Mouse (Mus musculus): ENCODE data around the gene Etv6.

DNA sequence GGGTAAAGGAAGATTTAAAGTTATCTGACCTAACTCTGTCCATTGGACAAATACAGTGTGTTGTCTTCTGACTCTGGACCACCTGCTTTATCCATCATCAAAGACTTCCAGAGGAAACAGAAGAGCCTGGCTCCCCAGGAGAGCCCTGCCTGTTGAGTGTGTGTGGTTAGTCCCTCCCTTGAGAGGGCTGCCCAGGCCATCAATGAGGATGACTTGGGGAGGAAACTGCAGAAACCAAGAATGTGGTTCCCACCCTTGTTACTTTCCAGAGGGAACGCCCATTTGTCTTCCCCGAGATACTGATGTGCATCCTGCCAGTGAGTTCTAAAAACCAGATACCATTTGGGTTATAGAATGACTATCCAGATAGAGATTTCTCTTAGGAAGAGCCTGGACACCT is 96.1 kb downstream of the Etv6 start:
- TF ChIP-seq CTCF (conservative IDR thresholded peaks at IDR 0.05; ENCODE audit: insufficient read depth, insufficient read length, low read depth, low read length) (no peak), POLR2A (IDR thresholded peaks at IDR 0.05; ENCODE audit: low read depth, low read length) (no peak)

Data from kidney, adult 2 months (tissue).